Mouse (Mus musculus) MEL (cell line): Measurements from ENCODE around the gene Alox8. TPM values are rescaled to one million over a fixed set of nuclear protein-coding genes. Genes with fewer than 3 reads are reported as not detected.

Experiments used
- DNase-seq: peaks from one replicate; pipeline ENCODE4 v3.0.0; 2011; ENCODE audit warnings: low read depth, low spot score
- H3K27ac ChIP-seq: 2 replicates; pipeline ENCODE4 v1.5.1; 2012; ENCODE audit warnings: low read depth, mild to moderate bottlenecking, control low read depth, low read length, moderate library complexity; ENCODE audit not compliant: control insufficient read depth
- H3K27me3 ChIP-seq, 2 experiments: fragments of 150-350 bp in 1 of 2; sonication (generic) in 1 of 2; 2 replicates each; pipeline ENCODE4 v1.6.1; 2012; ENCODE audit warnings: low read length in 2 of 2, mild to moderate bottlenecking in 2 of 2, improper control_type of control experiment in 1 of 2, moderate library complexity in 1 of 2; ENCODE audit not compliant: insufficient read depth in 2 of 2, control insufficient read depth in 1 of 2
- H3K36me3 ChIP-seq, 2 experiments: 2 replicates each; pipeline ENCODE4 v1.6.1; 2012 to 2014; ENCODE audit warnings: low read length in 2 of 2, improper control_type of control experiment in 1 of 2, inconsistent platforms in 1 of 2, mild to moderate bottlenecking in 1 of 2; ENCODE audit not compliant: insufficient read depth in 2 of 2, control insufficient read depth in 1 of 2
- H3K4me1 ChIP-seq, 2 experiments: fragments of 150-350 bp in 1 of 2; sonication (generic) in 1 of 2; 2 replicates each; pipeline ENCODE4 v1.6.1; 2012; ENCODE audit warnings: low read length in 2 of 2, improper control_type of control experiment in 1 of 2, mild to moderate bottlenecking in 1 of 2; ENCODE audit not compliant: insufficient read depth in 2 of 2, control insufficient read depth in 1 of 2
- H3K4me3 ChIP-seq, 2 experiments: fragments of 150-350 bp in 1 of 2; sonication (generic) in 1 of 2; 2 replicates each; pipeline ENCODE4 v1.5.1; 2012; ENCODE audit warnings: low read depth in 2 of 2, low read length in 2 of 2, mild to moderate bottlenecking in 2 of 2, moderate library complexity in 2 of 2, control low read depth in 1 of 2, improper control_type of control experiment in 1 of 2; ENCODE audit not compliant: control insufficient read depth in 1 of 2, insufficient read depth in 1 of 2
- H3K79me2 ChIP-seq: 2 replicates; pipeline ENCODE4 v1.6.1; 2012; ENCODE audit warnings: mild to moderate bottlenecking, low read length, moderate library complexity; ENCODE audit not compliant: control insufficient read depth, poor library complexity, insufficient read depth
- H3K9ac ChIP-seq: 2 replicates; pipeline ENCODE4 v1.6.1; 2012; ENCODE audit warnings: low read depth, mild to moderate bottlenecking, control low read depth, low read length, moderate library complexity; ENCODE audit not compliant: control insufficient read depth, poor library complexity, severe bottlenecking
- H3K9me3 ChIP-seq: fragments of 150-350 bp; sonication (generic); replicated peaks from 2 replicates; pipeline ENCODE4 v1.6.1; 2012; ENCODE audit warnings: mild to moderate bottlenecking, low read length, improper control_type of control experiment, moderate library complexity; ENCODE audit not compliant: insufficient read depth
- BHLHE40 ChIP-seq: IDR thresholded peaks from 2 replicates; pipeline ENCODE4 v1.6.1; 2012; ENCODE audit warnings: low read depth, mild to moderate bottlenecking, inconsistent platforms, low read length, improper control_type of control experiment, borderline replicate concordance
- CHD1 ChIP-seq: IDR thresholded peaks from 2 replicates; pipeline ENCODE4 v1.6.1; 2012; ENCODE audit warnings: low read depth, mild to moderate bottlenecking, inconsistent platforms, low read length, improper control_type of control experiment
- CHD2 ChIP-seq: IDR thresholded peaks from 2 replicates; pipeline ENCODE4 v1.6.1; 2011; ENCODE audit warnings: low read length, improper control_type of control experiment
- CTCF ChIP-seq, 3 experiments: IDR thresholded peaks in 2 of 3; conservative IDR thresholded peaks in 1 of 3; 2 replicates each; pipeline ENCODE4 v1.5.1; 2011 to 2012; ENCODE audit warnings: low read length in 3 of 3, low read depth in 2 of 3, mild to moderate bottlenecking in 2 of 3, improper control_type of control experiment in 1 of 3, inconsistent platforms in 1 of 3, mixed read lengths in 1 of 3, moderate library complexity in 1 of 3; ENCODE audit not compliant: control insufficient read depth in 1 of 3, insufficient read depth in 1 of 3, poor library complexity in 1 of 3, severe bottlenecking in 1 of 3
- ELF1 ChIP-seq: IDR thresholded peaks from 2 replicates; pipeline ENCODE4 v1.6.1; 2014; ENCODE audit warnings: low read depth, mild to moderate bottlenecking, inconsistent platforms, low read length, improper control_type of control experiment, moderate library complexity
- GABPA ChIP-seq: IDR thresholded peaks from 2 replicates; pipeline ENCODE4 v1.6.1; 2012; ENCODE audit warnings: low read depth, mild to moderate bottlenecking, inconsistent platforms, low read length, improper control_type of control experiment, moderate library complexity
- GATA1 ChIP-seq: IDR thresholded peaks from 2 replicates; pipeline ENCODE4 v1.6.1; 2011; ENCODE audit warnings: low read depth, low read length, improper control_type of control experiment
- JUND ChIP-seq: IDR thresholded peaks from 2 replicates; pipeline ENCODE4 v1.6.1; 2011; ENCODE audit warnings: low read depth, mild to moderate bottlenecking, improper control_type of control experiment, low read length
- KAT2A ChIP-seq: conservative IDR thresholded peaks from 2 replicates; pipeline ENCODE4 v1.6.1; 2012; ENCODE audit warnings: low read depth, low read length, improper control_type of control experiment, inconsistent platforms
- MEF2A ChIP-seq: IDR thresholded peaks from 2 replicates; pipeline ENCODE4 v1.6.1; 2014; ENCODE audit warnings: low read depth, mild to moderate bottlenecking, inconsistent platforms, low read length, improper control_type of control experiment; ENCODE audit not compliant: poor library complexity, insufficient replicate concordance, severe bottlenecking; ENCODE audit errors: extremely low read depth
- MXI1 ChIP-seq: IDR thresholded peaks from 2 replicates; pipeline ENCODE4 v1.6.1; 2011; ENCODE audit warnings: mild to moderate bottlenecking, low read depth, low read length, improper control_type of control experiment
- MYB ChIP-seq: IDR thresholded peaks from 2 replicates; pipeline ENCODE4 v1.6.1; 2011; ENCODE audit warnings: mild to moderate bottlenecking, low read depth, low read length, improper control_type of control experiment
- NRF1 ChIP-seq: IDR thresholded peaks from 2 replicates; pipeline ENCODE4 v1.6.1; 2014; ENCODE audit warnings: low read depth, mild to moderate bottlenecking, inconsistent platforms, low read length, improper control_type of control experiment, moderate library complexity; ENCODE audit not compliant: poor library complexity, insufficient read depth, severe bottlenecking
- POLR2A ChIP-seq, 2 experiments: IDR thresholded peaks; 2 replicates each; pipeline ENCODE4 v1.6.1; 2011 to 2012; ENCODE audit warnings: low read length in 2 of 2, mild to moderate bottlenecking in 2 of 2, control low read depth in 1 of 2, improper control_type of control experiment in 1 of 2, low read depth in 1 of 2, moderate library complexity in 1 of 2; ENCODE audit not compliant: control insufficient read depth in 1 of 2, insufficient read depth in 1 of 2, poor library complexity in 1 of 2
- POLR2AphosphoS2 ChIP-seq: IDR thresholded peaks from 2 replicates; pipeline ENCODE4 v1.6.1; 2011; ENCODE audit warnings: low read length, improper control_type of control experiment
- POLR2AphosphoS5 ChIP-seq: IDR thresholded peaks from 2 replicates; pipeline ENCODE4 v1.6.1; 2012; ENCODE audit warnings: low read depth, borderline replicate concordance, mild to moderate bottlenecking, inconsistent platforms, low read length, moderate library complexity, mixed read lengths
- RAD21 ChIP-seq: IDR thresholded peaks from 2 replicates; pipeline ENCODE4 v1.6.1; 2011; ENCODE audit warnings: mild to moderate bottlenecking, low read depth, low read length, improper control_type of control experiment
- RCOR1 ChIP-seq: IDR thresholded peaks from 2 replicates; pipeline ENCODE4 v1.6.1; 2012; ENCODE audit warnings: low read depth, mild to moderate bottlenecking, inconsistent platforms, low read length, improper control_type of control experiment
- SIN3A ChIP-seq: IDR thresholded peaks from 2 replicates; pipeline ENCODE4 v1.6.1; 2012; ENCODE audit warnings: low read length, improper control_type of control experiment, inconsistent platforms
- TAL1 ChIP-seq: IDR thresholded peaks from 2 replicates; pipeline ENCODE4 v1.6.1; 2012; ENCODE audit warnings: mild to moderate bottlenecking, inconsistent platforms, low read length, moderate library complexity, mixed read lengths
- TBP ChIP-seq: IDR thresholded peaks from 2 replicates; pipeline ENCODE4 v1.8.0; 2011; ENCODE audit warnings: low read depth, low read length, improper control_type of control experiment
- TCF12 ChIP-seq: IDR thresholded peaks from 2 replicates; pipeline ENCODE4 v1.6.1; 2014; ENCODE audit warnings: low read depth, mild to moderate bottlenecking, inconsistent platforms, low read length, improper control_type of control experiment, moderate library complexity
- UBTF ChIP-seq: IDR thresholded peaks from 2 replicates; pipeline ENCODE4 v1.6.1; 2012; ENCODE audit warnings: low read depth, mild to moderate bottlenecking, inconsistent platforms, low read length, improper control_type of control experiment, moderate library complexity, borderline replicate concordance; ENCODE audit not compliant: insufficient read depth
- ZKSCAN1 ChIP-seq: IDR thresholded peaks from 2 replicates; pipeline ENCODE4 v1.6.1; 2012; ENCODE audit warnings: low read depth, mild to moderate bottlenecking, inconsistent platforms, low read length, improper control_type of control experiment, moderate library complexity
- ZMIZ1 ChIP-seq: IDR thresholded peaks from 2 replicates; pipeline ENCODE4 v1.6.1; 2012; ENCODE audit warnings: low read depth, mild to moderate bottlenecking, inconsistent platforms, low read length, improper control_type of control experiment, moderate library complexity
- polyA plus RNA-seq, 2 experiments: library from polyadenylated mRNA; stranded (reverse) in 1 of 2; unstranded in 1 of 2; fragments of >175 nt in 1 of 2; fragments of >200 nt in 1 of 2; gene quantifications; 2 replicates each; pipeline versions ENCODE4 v1.2.1 to v1.2.4; 2012; ENCODE audit warnings: low replicate concordance in 2 of 2, low read depth in 1 of 2; ENCODE audit not compliant: insufficient read length in 2 of 2, insufficient read depth in 1 of 2, missing spikeins in 1 of 2
- total RNA-seq: library from RNA; depleted of rRNA; stranded (reverse); fragments of 300-350 nt; gene quantifications from 2 replicates; pipeline ENCODE4 v1.2.3, GENCODE M21; 2012

Alox8 gene
- total and polyA plus RNA-seq, 3 experiments, result 0.07 to 0.31 TPM; not detected in 1

DNA sequence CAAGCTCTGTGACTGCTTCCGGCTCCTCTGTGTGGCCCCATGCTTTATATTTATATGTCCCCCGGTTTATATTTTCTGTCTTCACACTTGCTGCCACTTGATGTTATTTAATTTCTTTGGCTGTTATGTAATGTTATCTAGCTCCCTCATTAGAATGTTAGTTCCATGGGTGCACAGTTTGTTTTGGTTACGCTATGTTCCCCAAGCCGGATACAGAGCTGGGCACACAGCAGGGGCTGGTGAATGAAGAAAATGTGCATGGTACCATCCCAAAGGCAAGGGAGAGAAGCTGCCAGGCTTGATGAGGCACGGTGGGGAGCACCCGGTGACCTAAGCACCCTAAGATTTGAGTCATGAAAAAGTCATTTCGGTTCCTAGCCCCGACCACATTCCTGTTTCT is 43.8 kb downstream of the Alox8 start:
- peaks cover 0 to 10% of the 10 kb centered on the region in 2 experiments; a peak in 3 of 4 replicates for H3K27me3 ChIP-seq
- DNase-seq, result no peak

DNA sequence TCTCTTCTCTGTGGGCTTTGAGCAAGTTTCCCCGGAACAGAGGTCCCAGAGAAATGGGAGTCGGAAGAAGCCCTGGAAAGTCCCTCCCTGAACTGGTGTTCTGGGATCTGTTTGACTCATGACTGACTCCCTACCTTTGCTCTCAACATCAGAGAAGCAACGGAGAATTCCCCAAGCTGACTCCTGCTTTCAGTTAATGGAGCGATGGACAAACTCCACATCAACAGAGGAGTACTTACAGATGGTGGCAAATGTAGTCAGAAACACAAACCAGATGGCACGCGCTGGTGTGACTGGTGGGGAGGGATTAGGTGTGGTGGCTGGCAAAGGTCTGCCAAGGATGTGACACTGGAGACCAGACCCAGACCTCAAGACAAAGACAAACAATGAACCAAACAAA is 46.6 kb downstream of the Alox8 start:
- no peaks in the 10 kb centered on the region for H3K4me1 ChIP-seq
- no peaks in the 10 kb centered on the region for H3K79me2 ChIP-seq
- no peak overlapping the region for H3K27ac ChIP-seq
- no peak overlapping the region for H3K4me3 ChIP-seq
- no peak for DNase-seq
- no peaks in the 10 kb centered on the region for H3K9me3 ChIP-seq
- peaks cover 7 to 15% of the 10 kb centered on the region in 2 experiments for H3K27me3 ChIP-seq
- TF ChIP-seq MXI1 (no peak), MYB (no peak), POLR2AphosphoS2 (no peak), TAL1 (no peak), ELF1 (no peak), KAT2A (no peak)
- H3K9ac ChIP-seq, result no peak overlapping the region
- 0 out of 4 replicates have a peak, but pooled peaks cover 0 to 2% of the 10 kb centered on the region in 2 experiments for H3K36me3 ChIP-seq

More for the DNA sequence above, 43.8 kb downstream of the Alox8 start:
- TF ChIP-seq KAT2A (no peak), CTCF (IDR thresholded peaks at IDR 0.05 in 2 of 3, conservative IDR thresholded peaks at IDR 0.05 in 1 of 3; ENCODE audit: control insufficient read depth in 1 of 3, insufficient read depth in 1 of 3, low read depth in 2 of 3, low read length in 3 of 3, poor library complexity in 1 of 3, severe bottlenecking in 1 of 3) (no peak), NRF1 (no peak), UBTF (no peak)
- H3K36me3 ChIP-seq, result 0 out of 4 replicates have a peak, but pooled peaks cover 0 to 2% of the 10 kb centered on the region in 2 experiments
- no peak overlapping the region for H3K27ac ChIP-seq
- no peak overlapping the region for H3K9ac ChIP-seq
- no peaks in the 10 kb centered on the region for H3K4me1 ChIP-seq
- H3K4me3 ChIP-seq, result no peak overlapping the region
- no peaks in the 10 kb centered on the region for H3K9me3 ChIP-seq
- H3K79me2 ChIP-seq, result no peaks in the 10 kb centered on the region

DNA sequence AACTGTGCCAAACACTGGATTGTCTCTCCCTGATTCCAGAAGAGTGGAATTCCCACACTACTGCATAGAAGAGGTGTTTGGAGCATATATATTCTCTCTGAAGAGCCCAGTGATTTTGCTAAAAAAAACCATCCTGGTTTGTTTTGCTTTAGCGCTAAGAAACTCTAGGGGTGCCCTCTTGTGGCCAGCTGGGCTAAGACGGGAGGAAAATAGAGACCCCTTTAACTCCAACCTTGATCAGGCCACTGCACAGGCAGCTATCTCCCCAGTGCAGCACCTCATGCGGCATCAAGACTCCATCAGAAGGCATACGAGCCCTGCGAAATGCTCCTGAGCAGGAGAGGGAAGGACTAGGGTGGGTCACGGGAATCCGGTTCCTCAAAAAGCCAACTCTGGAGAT is 47.2 kb downstream of the Alox8 start:
- no peak overlapping the region for H3K27ac ChIP-seq
- H3K36me3 ChIP-seq, result 0 out of 4 replicates have a peak, but pooled peaks cover 0 to 2% of the 10 kb centered on the region in 2 experiments
- peaks cover 7 to 15% of the 10 kb centered on the region in 2 experiments for H3K27me3 ChIP-seq
- no peaks in the 10 kb centered on the region for H3K4me1 ChIP-seq
- H3K4me3 ChIP-seq, result no peak overlapping the region
- no peak overlapping the region for H3K9ac ChIP-seq
- no peaks in the 10 kb centered on the region for H3K79me2 ChIP-seq
- peak; percentile 78 for DNase-seq
- H3K9me3 ChIP-seq, result no peaks in the 10 kb centered on the region
- TF ChIP-seq ELF1 (no peak), POLR2AphosphoS5 (no peak), ZMIZ1 (no peak), POLR2A (IDR thresholded peaks at IDR 0.05; ENCODE audit: control insufficient read depth in 1 of 2, insufficient read depth in 1 of 2, low read depth in 1 of 2, low read length in 2 of 2, poor library complexity in 1 of 2) (no peak), ZKSCAN1 (no peak), RAD21 (peak; percentile 81), JUND (no peak), TBP (no peak), MXI1 (0 out of 2 replicates have a peak, but pooled peaks have one; percentile 21), RCOR1 (no peak), SIN3A (peak; percentile 44; the same call in 1 of the 2 replicates), GATA1 (no peak), CHD2 (no peak), MEF2A (no peak), TCF12 (no peak), CTCF (IDR thresholded peaks at IDR 0.05 in 2 of 3, conservative IDR thresholded peaks at IDR 0.05 in 1 of 3; ENCODE audit: control insufficient read depth in 1 of 3, insufficient read depth in 1 of 3, low read depth in 2 of 3, low read length in 3 of 3, poor library complexity in 1 of 3, severe bottlenecking in 1 of 3) (peak; percentile 53 to 80 (median 78)), GABPA (no peak), CHD1 (no peak), BHLHE40 (no peak)
